Mouse (Mus musculus) forebrain, embryonic 14.5 days (tissue): ENCODE results near the gene B4galnt4. TPM values are rescaled to one million over a fixed set of nuclear protein-coding genes. Genes with fewer than 3 reads are reported as not detected.

Source experiments
- ATAC-seq: fragments of 200-750 bp; cut with Nextera tagmentation; 2 replicates; pipeline ENCODE4 v1.8.0; 2017; ENCODE audit warnings: mild to moderate bottlenecking, moderate library complexity
- DNase-seq: peaks from one replicate; pipeline ENCODE4 v3.0.0-alpha.2; 2015; ENCODE audit warnings: low spot score
- H3K27ac ChIP-seq: fragments of 300-500 bp; sonication (generic); 2 replicates; pipeline ENCODE4 v1.5.1; 2014; ENCODE audit warnings: low read depth, mild to moderate bottlenecking, control low read depth, low read length, moderate library complexity
- H3K27me3 ChIP-seq: fragments of 300-500 bp; sonication (generic); replicated peaks from 2 replicates; pipeline ENCODE4 v1.6.1; 2014; ENCODE audit warnings: low read length, control low read depth, mixed read lengths; ENCODE audit not compliant: control insufficient read depth, insufficient read depth
- H3K36me3 ChIP-seq: fragments of 300-500 bp; sonication (generic); 2 replicates; pipeline ENCODE4 v1.6.1; 2014; ENCODE audit warnings: low read length, control low read depth; ENCODE audit not compliant: control insufficient read depth, insufficient read depth
- H3K4me1 ChIP-seq: fragments of 300-500 bp; sonication (generic); 2 replicates; pipeline ENCODE4 v1.6.1; 2014; ENCODE audit warnings: antibody characterized with exemption, low read length, control low read depth; ENCODE audit not compliant: control insufficient read depth, insufficient read depth
- H3K4me2 ChIP-seq: fragments of 300-500 bp; sonication (generic); 2 replicates; pipeline ENCODE4 v1.6.1; 2014; ENCODE audit warnings: mild to moderate bottlenecking, control low read depth, low read length
- H3K4me3 ChIP-seq: fragments of 300-500 bp; sonication (generic); 2 replicates; pipeline ENCODE4 v1.5.1; 2014; ENCODE audit warnings: low read depth, low read length, control low read depth
- H3K9ac ChIP-seq: fragments of 300-500 bp; sonication (generic); 2 replicates; pipeline ENCODE4 v1.6.1; 2014; ENCODE audit warnings: mild to moderate bottlenecking, low read length, control low read depth, moderate library complexity
- H3K9me3 ChIP-seq: fragments of 300-500 bp; sonication (generic); replicated peaks from 2 replicates; pipeline ENCODE4 v1.6.1; 2016; ENCODE audit warnings: low read length, control low read depth, mixed read lengths; ENCODE audit not compliant: control insufficient read depth
- WGBS: fragments of 180-500 bp; shearing (Covaris S2); extraction: QIAGEN DNeasy Blood & Tissue Kit; methylation state at CpG from one replicate; pipeline ENCODE4 v1.1.7; 2014; 5-methylcytosine and 5-hydroxymethylcytosine counted together
- polyA plus RNA-seq: library from polyadenylated mRNA; unstranded; fragments of >200 nt; fragmentation: Nextera tagmentation; extraction: Ambion mirVana; gene quantifications from 2 replicates; pipeline ENCODE4 v1.2.1, GENCODE M21; 2014

Gene B4galnt4
- polyA plus RNA-seq, 1 experiment from 2014 or later, result 29.1 TPM

- 89% methylated on average over 3 of the region's 3 CpGs for WGBS
- no peaks in the 10 kb centered on the region for H3K27me3 ChIP-seq
- H3K27ac ChIP-seq, result no peak overlapping the region
- peaks cover 48% of the 10 kb centered on the region for H3K36me3 ChIP-seq
- DNase-seq, result no peak
- no peak for ATAC-seq
- no peak overlapping the region for H3K4me3 ChIP-seq
- peaks cover 17% of the 10 kb centered on the region; the same call in 1 of the 2 replicates for H3K4me1 ChIP-seq
- H3K4me2 ChIP-seq, result no peak overlapping the region
- H3K9me3 ChIP-seq, result no peaks in the 10 kb centered on the region
- H3K9ac ChIP-seq, result no peak overlapping the region
Observed at GRCm38 (mm10) chr7:141063353-141063752, 2.4 kb downstream of the B4galnt4 start.

DNA sequence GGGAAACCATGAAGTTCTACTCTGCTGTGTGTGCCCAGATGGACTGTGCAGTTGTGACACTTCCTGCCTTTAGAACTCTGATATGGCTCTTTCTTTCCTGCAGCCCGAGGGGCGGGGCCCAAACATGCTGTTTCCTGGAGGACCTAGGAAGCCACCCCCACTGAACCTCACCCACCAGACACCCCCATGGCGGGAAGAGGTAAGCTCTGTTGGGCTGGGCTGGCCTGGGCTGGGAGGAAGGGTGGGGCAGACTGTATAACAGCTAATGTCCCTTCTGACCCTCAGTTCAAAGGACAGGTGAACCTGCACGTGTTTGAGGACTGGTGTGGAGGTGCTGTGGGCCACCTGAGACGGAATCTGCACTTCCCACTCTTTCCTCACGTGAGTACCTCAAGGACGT is 3.3 kb downstream of the B4galnt4 start:
- peaks cover 54% of the 10 kb centered on the region for H3K36me3 ChIP-seq

GRCm38 (mm10) chr7:141064576-141064975 is 3.7 kb downstream of the B4galnt4 start:
- Histone ChIP-seq H3K4me3 (no peak overlapping the region), H3K9me3 (no peaks in the 10 kb centered on the region), H3K27me3 (no peaks in the 10 kb centered on the region), H3K4me2 (no peak overlapping the region), H3K4me1 (peaks cover 17% of the 10 kb centered on the region; the same call in 1 of the 2 replicates), H3K27ac (no peak overlapping the region), H3K9ac (no peak overlapping the region), H3K36me3 (peaks cover 54% of the 10 kb centered on the region)
- no peak for ATAC-seq
- DNase-seq, result no peak
- 96% methylated on average over 7 of the region's 7 CpGs for WGBS

More for the DNA sequence above, 3.3 kb downstream of the B4galnt4 start:
- ATAC-seq (no peak), DNase-seq (no peak)
- no peak overlapping the region for H3K9ac ChIP-seq
- WGBS, result 93% methylated on average over 7 of the region's 7 CpGs
- no peak overlapping the region for H3K27ac ChIP-seq
- no peaks in the 10 kb centered on the region for H3K9me3 ChIP-seq
- H3K4me1 ChIP-seq, result peaks cover 17% of the 10 kb centered on the region; the same call in 1 of the 2 replicates
- H3K27me3 ChIP-seq, result no peaks in the 10 kb centered on the region
- H3K4me2 ChIP-seq, result no peak overlapping the region
- no peak overlapping the region for H3K4me3 ChIP-seq

DNA sequence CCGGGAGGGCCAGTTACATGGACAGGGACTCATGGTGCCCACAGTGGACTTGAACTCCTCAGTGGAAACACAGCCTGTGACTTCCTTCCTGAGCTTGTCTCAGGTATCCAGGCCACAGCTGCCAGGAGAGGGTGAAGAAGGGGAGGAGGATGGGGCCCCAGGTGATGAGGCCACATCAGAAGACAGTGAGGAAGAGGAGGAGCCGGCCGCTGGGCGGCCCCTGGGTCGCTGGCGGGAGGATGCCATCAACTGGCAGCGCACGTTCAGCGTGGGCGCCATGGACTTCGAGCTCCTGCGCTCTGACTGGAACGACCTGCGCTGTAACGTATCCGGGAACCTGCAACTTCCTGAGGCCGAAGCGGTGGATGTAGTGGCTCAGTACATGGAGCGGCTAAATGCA is 7.4 kb downstream of the B4galnt4 start:
- no peak overlapping the region for H3K4me2 ChIP-seq
- H3K9ac ChIP-seq, result no peak overlapping the region
- H3K27ac ChIP-seq, result no peak overlapping the region
- H3K4me3 ChIP-seq, result no peak overlapping the region
- peaks cover 7% of the 10 kb centered on the region for H3K4me1 ChIP-seq
- 91% methylated on average over 19 of the region's 19 CpGs for WGBS
- ATAC-seq (no peak), DNase-seq (no peak)
- peaks cover 54% of the 10 kb centered on the region for H3K36me3 ChIP-seq
- H3K9me3 ChIP-seq, result no peaks in the 10 kb centered on the region
- H3K27me3 ChIP-seq, result peaks cover 4% of the 10 kb centered on the region; the same call in 1 of the 2 replicates

GRCm38 (mm10) chr7:141070058-141070862 is 9.4 kb downstream of the B4galnt4 start:
- Histone ChIP-seq H3K36me3 (peaks cover 36% of the 10 kb centered on the region), H3K27ac (peak overlapping the region; percentile 52), H3K4me1 (peaks cover 7% of the 10 kb centered on the region), H3K4me3 (peak overlapping the region; percentile 31), H3K9me3 (no peaks in the 10 kb centered on the region), H3K4me2 (peak overlapping the region; percentile 76), H3K27me3 (peaks cover 4% of the 10 kb centered on the region; the same call in 1 of the 2 replicates), H3K9ac (peak overlapping the region; percentile 63)
- peak; percentile 88 for DNase-seq
- peak; percentile 60 for ATAC-seq
- 2% methylated on average over 51 of the region's 51 CpGs for WGBS

DNA sequence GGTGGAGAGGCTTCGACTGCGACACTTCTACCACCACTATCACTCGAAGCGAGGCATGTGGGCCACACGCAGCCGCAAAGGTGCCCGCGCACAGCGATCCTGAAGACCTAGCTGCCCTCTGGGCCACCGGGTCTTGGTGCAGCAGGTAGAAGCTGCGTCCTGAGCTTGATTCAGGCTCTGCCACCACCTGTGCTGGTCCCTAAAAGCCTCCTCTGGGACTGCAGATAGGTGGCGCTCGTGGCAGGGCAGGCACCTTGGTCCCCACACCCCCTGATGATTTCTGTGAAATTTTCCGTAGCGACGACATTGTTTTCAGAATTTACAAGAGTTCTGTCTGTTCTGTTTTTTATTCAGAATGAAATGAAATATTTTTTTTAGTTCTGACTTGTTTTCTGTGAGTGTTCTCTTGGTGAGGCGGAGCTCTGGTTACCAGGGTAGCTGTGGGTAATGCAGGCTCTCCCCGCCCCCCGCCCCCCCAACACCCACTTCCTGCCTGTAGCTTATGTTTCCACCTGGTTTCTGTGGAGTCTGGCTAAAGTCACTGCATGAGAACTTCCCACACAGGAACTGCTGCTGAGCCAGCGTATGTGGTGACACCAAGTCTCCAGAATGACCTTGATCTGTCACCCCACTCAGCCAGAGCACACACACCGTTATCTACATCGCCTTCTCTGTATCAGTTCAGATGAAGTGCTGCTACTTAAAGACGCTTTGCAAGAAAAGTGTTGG is 11.3 kb downstream of the B4galnt4 start:
- no peaks in the 10 kb centered on the region for H3K9me3 ChIP-seq
- 49% methylated on average over 23 of the region's 23 CpGs for WGBS
- peaks cover 4% of the 10 kb centered on the region; the same call in 1 of the 2 replicates for H3K27me3 ChIP-seq
- no peak overlapping the region for H3K27ac ChIP-seq
- H3K4me2 ChIP-seq, result no peak overlapping the region
- no peak overlapping the region for H3K9ac ChIP-seq
- peaks cover 17% of the 10 kb centered on the region for H3K36me3 ChIP-seq
- H3K4me3 ChIP-seq, result no peak overlapping the region
- ATAC-seq (no peak), DNase-seq (no peak)
- H3K4me1 ChIP-seq, result peaks cover 7% of the 10 kb centered on the region

- 83% methylated on average over 4 of the region's 4 CpGs for WGBS
- Histone ChIP-seq H3K27ac (no peak overlapping the region), H3K9me3 (no peaks in the 10 kb centered on the region), H3K9ac (no peak overlapping the region), H3K27me3 (peaks cover 4% of the 10 kb centered on the region; the same call in 1 of the 2 replicates), H3K36me3 (peaks cover 1% of the 10 kb centered on the region; the same call in 1 of the 2 replicates), H3K4me2 (no peak overlapping the region), H3K4me3 (no peak overlapping the region), H3K4me1 (peaks cover 7% of the 10 kb centered on the region)
- DNase-seq (no peak), ATAC-seq (no peak)
Observed at GRCm38 (mm10) chr7:141073782-141074181, 12.9 kb downstream of the B4galnt4 start.

GRCm38 (mm10) chr7:141077841-141078240 is 16.9 kb downstream of the B4galnt4 start, which contains the start of gene Pkp3:
Gene Pkp3 (plus strand): TSS chr7:141078218.
- no peaks in the 10 kb centered on the region for H3K36me3 ChIP-seq
- no peaks in the 10 kb centered on the region for H3K9me3 ChIP-seq
- no peak for ATAC-seq
- no peaks in the 10 kb centered on the region for H3K27me3 ChIP-seq
- H3K4me2 ChIP-seq, result no peak within 1 kb of the TSS
- H3K27ac ChIP-seq, result no peak within 1 kb of the TSS
- H3K9ac ChIP-seq, result no peak within 1 kb of the TSS
- WGBS, result 92% methylated on average over 15 of the region's 15 CpGs
- H3K4me1 ChIP-seq, result no peaks in the 10 kb centered on the region
- H3K4me3 ChIP-seq, result no peak within 1 kb of the TSS
- no peak for DNase-seq
